Mouse (Mus musculus) heart, adult 2 months (tissue): Measurements from ENCODE around the gene Ammecr1.

Experiments used
- CTCF ChIP-seq: fragments of 200-600 bp; IDR thresholded peaks from 2 replicates; pipeline ENCODE4 v1.8.1; 2022; ENCODE audit warnings: antibody characterized with exemption, mild to moderate bottlenecking, moderate library complexity
- EP300 ChIP-seq: fragments of 200-500 bp; IDR thresholded peaks from 2 replicates; pipeline ENCODE4 v1.6.1; 2011; ENCODE audit warnings: low read depth, low read length, control low read depth; ENCODE audit not compliant: insufficient read depth

DNA sequence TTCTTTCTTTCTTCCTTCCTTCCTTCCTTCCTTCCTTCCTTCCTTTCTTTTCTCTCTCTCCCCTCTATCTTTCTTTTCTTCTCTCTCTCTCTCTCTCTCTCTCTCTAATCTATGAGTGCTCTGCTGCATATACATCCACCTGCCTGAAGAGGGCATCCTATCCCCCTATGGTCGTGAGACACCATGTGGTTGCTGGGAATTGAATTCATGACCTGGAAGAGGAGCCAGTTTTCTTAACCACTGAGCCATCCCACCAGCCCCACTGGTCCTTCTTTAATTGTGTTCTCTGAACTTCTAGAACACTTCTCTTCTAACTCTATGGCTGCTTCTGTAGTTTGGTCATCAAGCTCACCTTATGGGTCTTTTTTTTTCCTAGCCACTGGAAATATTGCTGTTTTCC is 138.9 kb downstream of the Ammecr1 start:
- peak; percentile 31 for TF ChIP-seq CTCF
- no peak for TF ChIP-seq EP300
